Mouse (Mus musculus) CH12.LX (cell line): ENCODE data around the gene Cd2bp2.

Experiments
- CTCF ChIP-seq, 2 experiments: IDR thresholded peaks in 1 of 2; conservative IDR thresholded peaks in 1 of 2; 2 replicates each; pipeline ENCODE4 v1.5.1; 2011 to 2012; ENCODE audit warnings: low read depth in 2 of 2, low read length in 2 of 2, improper control_type of control experiment in 1 of 2, inconsistent platforms in 1 of 2, mild to moderate bottlenecking in 1 of 2, moderate library complexity in 1 of 2
- ELF1 ChIP-seq: IDR thresholded peaks from 2 replicates; pipeline ENCODE4 v1.6.1; 2014; ENCODE audit warnings: low read depth, mild to moderate bottlenecking, inconsistent platforms, low read length, improper control_type of control experiment
- EP300 ChIP-seq: IDR thresholded peaks from 2 replicates; pipeline ENCODE4 v1.6.1; 2011; ENCODE audit warnings: low read length, improper control_type of control experiment
- GABPA ChIP-seq: IDR thresholded peaks from 2 replicates; pipeline ENCODE4 v1.6.1; 2012; ENCODE audit warnings: low read depth, low read length, improper control_type of control experiment, inconsistent platforms; ENCODE audit not compliant: insufficient replicate concordance
- MAX ChIP-seq: IDR thresholded peaks from 2 replicates; pipeline ENCODE4 v1.6.1; 2011; ENCODE audit warnings: low read length, improper control_type of control experiment
- POLR2A ChIP-seq: IDR thresholded peaks from 2 replicates; pipeline ENCODE4 v1.6.1; 2011; ENCODE audit warnings: low read depth, mild to moderate bottlenecking, improper control_type of control experiment, low read length
- TCF12 ChIP-seq: IDR thresholded peaks from 2 replicates; pipeline ENCODE4 v1.6.1; 2014; ENCODE audit warnings: low read depth, mild to moderate bottlenecking, inconsistent platforms, low read length, improper control_type of control experiment

DNA sequence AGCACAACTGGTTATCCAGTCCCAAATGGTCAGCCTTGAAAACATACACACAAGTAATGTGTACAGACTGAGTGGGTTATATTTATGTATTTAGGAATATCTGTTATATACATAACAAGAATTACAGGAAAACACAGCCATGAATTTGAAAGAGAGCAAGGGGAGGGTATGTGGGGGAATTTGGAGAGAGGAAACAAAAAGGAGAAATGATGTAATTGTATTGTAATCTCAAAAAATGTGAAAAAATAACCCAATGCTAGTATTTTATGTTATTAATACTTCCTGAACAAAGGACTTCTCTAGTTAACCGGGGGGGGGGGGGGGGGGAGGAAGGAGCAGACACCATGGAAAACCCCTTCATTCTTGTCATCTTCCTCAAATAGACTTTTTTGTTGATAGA is 11.1 kb downstream of the Cd2bp2 start:
- TF ChIP-seq TCF12 = no peak
- no peak for TF ChIP-seq POLR2A
- no peak for TF ChIP-seq MAX
- TF ChIP-seq CTCF (conservative IDR thresholded peaks at IDR 0.05 in 1 of 2, IDR thresholded peaks at IDR 0.05 in 1 of 2; ENCODE audit: low read depth in 2 of 2, low read length in 2 of 2) = no peak
- TF ChIP-seq EP300 = no peak
- TF ChIP-seq ELF1 = no peak
- no peak for TF ChIP-seq GABPA
